Mouse (Mus musculus) ES-CJ7 (cell line): Measurements from ENCODE around the gene Olfr1484.
"Not testable (repeated sequence)": the region's sequence is repeated elsewhere in the genome, so short reads cannot be mapped to it uniquely, and the experiment has no call there.

Experiments used
- DNase-seq: peaks from one replicate; pipeline ENCODE4 v3.0.0; 2011; ENCODE audit warnings: low read depth, low spot score

The Olfr1484 gene

GRCm38 (mm10) chr19:13583211-13583610, at the start of gene Olfr1484:
Olfr1484 (plus strand) TSS chr19:13583511.
- no peak for DNase-seq

DNA sequence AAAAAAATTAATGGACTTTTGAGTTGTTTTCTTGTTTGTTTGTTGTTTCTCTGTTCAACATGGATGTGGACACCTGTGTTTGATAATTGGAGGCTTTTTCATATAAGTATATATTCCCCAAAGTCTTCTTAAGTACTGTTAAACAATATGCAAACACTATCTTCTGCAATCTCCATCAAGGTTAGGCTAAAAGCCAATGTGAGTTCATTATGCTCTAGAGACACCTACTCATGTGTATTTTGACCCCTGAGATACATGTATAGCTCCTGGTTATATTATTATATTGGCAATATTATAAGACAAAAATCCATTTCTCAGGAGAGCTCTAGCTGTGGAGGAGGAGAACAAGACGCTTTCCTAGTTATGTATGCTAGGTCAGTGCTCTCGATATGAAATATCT, 33.8 kb downstream of the Olfr1484 start, which contains the start of gene Olfr1487:
Gene Olfr1487, plus strand, starts transcription at position 301 of the 400 bp plus-strand sequence.
- not testable (repeated sequence) for DNase-seq

DNA sequence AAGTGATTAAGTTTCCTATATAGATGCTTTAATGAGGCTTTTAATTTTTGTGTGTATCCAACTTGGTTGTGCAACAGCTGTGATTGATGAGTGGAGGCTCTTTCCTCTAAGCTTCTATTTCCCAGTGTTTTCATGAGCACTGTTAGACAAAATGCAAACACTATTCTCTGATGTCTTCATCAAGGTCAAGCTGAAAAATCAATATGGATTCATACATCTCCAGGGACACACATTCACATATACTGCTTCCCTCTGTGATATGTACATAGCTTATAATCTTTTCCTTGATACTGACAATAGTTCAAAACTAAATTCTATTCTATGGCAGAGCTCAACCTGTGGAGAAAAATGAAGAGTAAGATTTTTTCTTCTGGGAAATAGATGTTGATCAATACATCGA, 48.0 kb downstream of the Olfr1484 start, which contains the start of gene Olfr1489:
Gene Olfr1489, plus strand, starts transcription at position 301 of the 400 bp plus-strand sequence.
- no peak for DNase-seq
